Mouse (Mus musculus) heart, embryonic 12.5 days (tissue): ENCODE data around the gene Olfr243. TPM values are rescaled to one million over a fixed set of nuclear protein-coding genes. Genes with fewer than 3 reads are reported as not detected.
"Not testable (repeated sequence)": the region's sequence is repeated elsewhere in the genome, so short reads cannot be mapped to it uniquely, and the experiment has no call there.

Experiments
- ATAC-seq: fragments of 200-750 bp; cut with Nextera tagmentation; 2 replicates; pipeline ENCODE4 v1.8.0; 2017; ENCODE audit warnings: moderate TSS enrichment, moderate library complexity; ENCODE audit not compliant: insufficient number of reproducible peaks, low FRiP score
- H3K27ac ChIP-seq: fragments of 300-500 bp; sonication (generic); 2 replicates; pipeline ENCODE4 v1.5.1; 2016; ENCODE audit warnings: mild to moderate bottlenecking, moderate library complexity; ENCODE audit not compliant: poor library complexity, severe bottlenecking
- H3K27me3 ChIP-seq: fragments of 300-500 bp; sonication (generic); replicated peaks from 2 replicates; pipeline ENCODE4 v1.6.1; 2016; ENCODE audit warnings: mild to moderate bottlenecking, moderate library complexity
- H3K36me3 ChIP-seq: fragments of 300-500 bp; sonication (generic); 2 replicates; pipeline ENCODE4 v1.6.1; 2016; ENCODE audit warnings: mild to moderate bottlenecking, moderate library complexity
- H3K4me1 ChIP-seq: fragments of 300-500 bp; sonication (generic); replicated peaks from 2 replicates; pipeline ENCODE4 v1.6.1; 2016; ENCODE audit warnings: mild to moderate bottlenecking
- H3K4me2 ChIP-seq: fragments of 300-500 bp; sonication (generic); 2 replicates; pipeline ENCODE4 v1.6.1; 2016; ENCODE audit warnings: mild to moderate bottlenecking, moderate library complexity
- H3K4me3 ChIP-seq: fragments of 300-500 bp; sonication (generic); 2 replicates; pipeline ENCODE4 v1.5.1; 2016; ENCODE audit warnings: mild to moderate bottlenecking
- H3K9ac ChIP-seq: fragments of 300-500 bp; sonication (generic); 2 replicates; pipeline ENCODE4 v1.6.1; 2016; ENCODE audit warnings: mild to moderate bottlenecking, moderate library complexity
- H3K9me3 ChIP-seq: fragments of 300-500 bp; sonication (generic); replicated peaks from 2 replicates; pipeline ENCODE4 v1.6.1; 2016; ENCODE audit warnings: mild to moderate bottlenecking, moderate library complexity
- WGBS: fragments of 180-500 bp; shearing (Covaris S2); methylation state at CpG from one replicate; pipeline ENCODE4 v1.1.7; 2016; 5-methylcytosine and 5-hydroxymethylcytosine counted together
- polyA plus RNA-seq: library from polyadenylated mRNA; unstranded; fragments of >200 nt; fragmentation: Nextera tagmentation; extraction: Ambion mirVana; gene quantifications from 2 replicates; pipeline ENCODE4 v1.2.1, GENCODE M21; 2016

Olfr243 gene
- polyA plus RNA-seq = not detected in 2 replicates

DNA sequence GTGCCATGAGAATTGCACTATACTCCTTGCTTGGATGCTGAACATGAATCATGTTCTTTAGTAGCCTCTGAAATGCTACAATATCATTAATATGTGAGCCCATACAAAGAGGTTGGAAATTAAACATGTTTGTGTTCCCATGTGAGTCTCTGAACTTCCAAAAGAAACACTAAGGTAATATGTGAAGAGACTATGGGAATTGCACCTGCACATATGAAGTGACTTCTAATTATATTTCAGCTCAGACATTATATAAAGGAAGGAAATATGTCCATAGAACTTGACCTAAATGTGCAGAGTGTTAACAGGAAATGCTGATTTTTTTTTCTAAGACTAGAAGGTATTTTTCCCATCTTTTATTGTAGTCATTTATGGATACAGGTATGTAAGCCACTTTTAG lies at the start of gene Olfr243:
TSS of gene Olfr243 (plus strand) at position 301 of the 400 bp plus-strand sequence.
- no peaks in the 10 kb centered on the region for H3K4me1 ChIP-seq
- no peaks in the 10 kb centered on the region for H3K27me3 ChIP-seq
- no peaks in the 10 kb centered on the region for H3K36me3 ChIP-seq
- H3K4me3 ChIP-seq = no peak within 1 kb of the TSS
- no peak for ATAC-seq
- no peaks in the 10 kb centered on the region for H3K9me3 ChIP-seq
- H3K4me2 ChIP-seq = no peak within 1 kb of the TSS
- no peak within 1 kb of the TSS for H3K27ac ChIP-seq
- H3K9ac ChIP-seq = no peak within 1 kb of the TSS

DNA sequence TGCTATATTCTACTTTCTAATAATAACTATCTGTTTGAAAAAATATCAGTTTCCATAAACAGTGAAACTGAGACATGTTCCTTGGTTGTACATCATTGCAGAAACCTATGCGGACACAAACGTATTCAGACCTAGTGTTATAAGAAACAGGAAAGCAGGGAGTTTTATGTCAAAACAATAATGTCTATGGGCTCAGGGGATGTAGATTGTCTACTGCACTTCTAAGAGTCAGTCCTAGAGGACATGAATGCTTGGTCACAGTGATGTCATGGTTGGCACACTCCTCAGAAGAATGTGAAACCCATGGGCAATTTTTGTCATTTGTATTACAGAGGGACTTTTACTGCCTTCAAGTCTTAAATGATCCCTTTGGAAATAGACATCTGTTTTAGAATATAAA lies 43.4 kb upstream of the Olfr243 start, which contains the start of gene Olfr624:
TSS of gene Olfr624 (minus strand) at position 101 of the 400 bp plus-strand sequence.
- ATAC-seq = no peak
- H3K4me1 ChIP-seq = no peaks in the 10 kb centered on the region

GRCm38 (mm10) chr7:103682420-103682819 lies 32.1 kb upstream of the Olfr243 start, which contains the start of gene Olfr625-ps1:
Olfr625-ps1 (plus strand) TSS chr7:103682720.
- Histone ChIP-seq H3K4me1 (no peaks in the 10 kb centered on the region), H3K4me2 (no peak within 1 kb of the TSS), H3K4me3 (no peak within 1 kb of the TSS), H3K36me3 (no peaks in the 10 kb centered on the region), H3K9ac (no peak within 1 kb of the TSS), H3K27me3 (no peaks in the 10 kb centered on the region), H3K27ac (no peak within 1 kb of the TSS), H3K9me3 (no peaks in the 10 kb centered on the region)
- ATAC-seq = no peak

More for the DNA sequence above, 43.4 kb upstream of the Olfr243 start, which contains the start of gene Olfr624:
- no peak within 1 kb of the TSS for H3K4me3 ChIP-seq
- 81% methylated on average over 2 of the region's 2 CpGs for WGBS
- H3K4me2 ChIP-seq = no peak within 1 kb of the TSS
- H3K27me3 ChIP-seq = no peaks in the 10 kb centered on the region
- H3K36me3 ChIP-seq = no peaks in the 10 kb centered on the region
- H3K27ac ChIP-seq = no peak within 1 kb of the TSS
- no peaks in the 10 kb centered on the region for H3K9me3 ChIP-seq
- H3K9ac ChIP-seq = no peak within 1 kb of the TSS

- Histone ChIP-seq H3K9me3 (no peaks in the 10 kb centered on the region), H3K27me3 (no peaks in the 10 kb centered on the region), H3K4me2 (no peak overlapping the region), H3K4me3 (no peak overlapping the region), H3K36me3 (no peaks in the 10 kb centered on the region), H3K9ac (no peak overlapping the region), H3K27ac (no peak overlapping the region), H3K4me1 (no peaks in the 10 kb centered on the region)
- 86% methylated on average over 4 of the region's 4 CpGs for WGBS
- no peak for ATAC-seq
Observed at GRCm38 (mm10) chr7:103699469-103699868, 15.0 kb upstream of the Olfr243 start.

- Histone ChIP-seq H3K4me1 (no peaks in the 10 kb centered on the region), H3K36me3 (no peaks in the 10 kb centered on the region), H3K4me2 (no peak overlapping the region), H3K9ac (no peak overlapping the region), H3K27ac (no peak overlapping the region), H3K9me3 (no peaks in the 10 kb centered on the region), H3K27me3 (no peaks in the 10 kb centered on the region), H3K4me3 (no peak overlapping the region)
- ATAC-seq = no peak
- WGBS = 22% methylated on average over 2 of the region's 2 CpGs
Observed at GRCm38 (mm10) chr7:103712024-103712423, 2.4 kb upstream of the Olfr243 start.

DNA sequence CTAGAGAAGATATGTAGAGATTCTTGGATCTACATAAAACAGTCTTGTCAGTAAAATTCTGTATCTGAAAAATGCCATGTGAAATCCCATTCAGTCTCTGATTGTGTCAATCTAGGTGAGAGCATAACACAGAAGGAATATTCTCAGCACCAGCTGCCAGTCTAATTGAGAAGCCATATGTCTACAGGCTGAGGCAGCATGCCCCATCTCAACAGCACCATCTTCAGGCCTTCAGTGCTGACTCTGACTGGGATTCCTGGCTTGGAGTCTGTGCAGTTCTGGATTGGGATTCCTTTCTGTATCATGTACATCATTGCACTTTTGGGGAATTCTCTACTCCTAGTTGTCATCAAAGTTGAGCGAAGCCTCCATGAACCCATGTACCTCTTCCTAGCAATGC lies 1.9 kb downstream of the Olfr243 start:
- H3K9ac ChIP-seq, H3K9me3 ChIP-seq, H3K27me3 ChIP-seq, H3K4me1 ChIP-seq, H3K36me3 ChIP-seq, H3K4me3 ChIP-seq, H3K4me2 ChIP-seq, H3K27ac ChIP-seq, ATAC-seq: not testable (repeated sequence)
- WGBS = 97% methylated on average over 1 of the region's 1 CpGs

GRCm38 (mm10) chr7:103730074-103730473 lies 15.6 kb downstream of the Olfr243 start, which contains the start of gene Olfr628:
Olfr628 (plus strand) TSS chr7:103730374.
- 85% methylated on average over 1 of the region's 1 CpGs for WGBS
- Histone ChIP-seq H3K4me2 (no peak within 1 kb of the TSS), H3K4me3 (no peak within 1 kb of the TSS), H3K27me3 (no peaks in the 10 kb centered on the region), H3K36me3 (no peaks in the 10 kb centered on the region), H3K4me1 (no peaks in the 10 kb centered on the region), H3K9me3 (no peaks in the 10 kb centered on the region), H3K9ac (no peak within 1 kb of the TSS), H3K27ac (no peak within 1 kb of the TSS)
- ATAC-seq = no peak

DNA sequence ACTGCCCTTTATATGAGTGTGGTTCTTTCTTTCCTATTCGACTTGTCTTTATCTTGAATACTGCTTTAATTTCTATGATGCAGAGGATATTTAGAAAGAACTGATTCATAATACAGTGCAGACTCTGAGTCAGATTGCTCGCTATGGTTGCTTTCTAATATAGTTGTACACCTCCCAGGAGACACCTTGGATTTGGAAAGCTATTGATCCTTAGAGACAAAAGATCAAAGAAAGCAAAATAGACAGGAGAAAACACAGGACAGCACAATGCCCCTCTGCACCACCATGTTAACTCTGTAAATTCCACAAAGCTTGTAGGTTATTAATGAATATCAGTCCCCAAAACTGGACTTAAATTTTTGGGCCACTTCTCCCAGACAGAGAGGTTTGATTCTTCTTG lies 30.4 kb downstream of the Olfr243 start, which contains the start of gene Olfr629:
TSS of gene Olfr629 (minus strand) at position 101 of the 400 bp plus-strand sequence.
- Histone ChIP-seq H3K4me2 (no peak within 1 kb of the TSS), H3K4me1 (no peaks in the 10 kb centered on the region), H3K27ac (no peak within 1 kb of the TSS), H3K36me3 (no peaks in the 10 kb centered on the region), H3K9ac (no peak within 1 kb of the TSS), H3K4me3 (no peak within 1 kb of the TSS), H3K27me3 (no peaks in the 10 kb centered on the region), H3K9me3 (no peaks in the 10 kb centered on the region)
- 76% methylated on average over 2 of the region's 2 CpGs for whole genome bisulfite sequencing
- ATAC-seq = no peak

DNA sequence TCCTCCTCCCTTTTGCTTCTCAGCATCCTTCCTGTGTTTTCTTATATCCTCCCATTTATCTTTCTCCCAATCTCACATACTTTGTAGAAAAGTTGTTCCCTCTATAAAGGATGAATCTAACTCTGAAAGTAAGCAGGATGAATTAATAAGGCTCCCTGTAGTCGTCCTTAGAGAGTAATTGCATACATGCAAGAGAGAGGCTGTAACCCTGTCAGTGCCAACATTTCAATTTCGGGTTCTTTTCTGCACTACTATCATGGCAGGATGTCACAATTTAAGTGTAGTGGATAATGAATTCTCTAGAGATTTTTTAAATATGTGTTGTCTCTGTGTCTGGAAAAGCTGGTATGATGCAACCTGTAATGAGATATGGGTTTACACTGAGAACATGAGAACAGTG lies 42.8 kb downstream of the Olfr243 start, which contains the start of gene Olfr630:
TSS of gene Olfr630 (minus strand) at position 101 of the 400 bp plus-strand sequence.
- Histone ChIP-seq H3K27ac (no peak within 1 kb of the TSS), H3K27me3 (no peaks in the 10 kb centered on the region), H3K4me2 (no peak within 1 kb of the TSS), H3K4me3 (no peak within 1 kb of the TSS), H3K36me3 (no peaks in the 10 kb centered on the region), H3K4me1 (no peaks in the 10 kb centered on the region), H3K9ac (no peak within 1 kb of the TSS), H3K9me3 (no peaks in the 10 kb centered on the region)
- ATAC-seq = no peak
- 38% methylated on average over 2 of the region's 2 CpGs for WGBS

GRCm38 (mm10) chr7:103762212-103762611 lies 47.7 kb downstream of the Olfr243 start:
- H3K9me3 ChIP-seq, H3K36me3 ChIP-seq, H3K4me2 ChIP-seq, H3K4me3 ChIP-seq, H3K9ac ChIP-seq, H3K4me1 ChIP-seq, ATAC-seq, H3K27me3 ChIP-seq, H3K27ac ChIP-seq: not testable (repeated sequence)
- 77% methylated on average over 6 of the region's 6 CpGs for WGBS

- not testable (repeated sequence) for H3K4me1 ChIP-seq, ATAC-seq, H3K9ac ChIP-seq, H3K27me3 ChIP-seq, H3K36me3 ChIP-seq, H3K9me3 ChIP-seq, H3K27ac ChIP-seq, H3K4me2 ChIP-seq, H3K4me3 ChIP-seq
- WGBS = 71% methylated on average over 6 of the region's 6 CpGs
Observed at GRCm38 (mm10) chr7:103767687-103768086, 53.2 kb downstream of the Olfr243 start.
